In the genomic region with DNA sequence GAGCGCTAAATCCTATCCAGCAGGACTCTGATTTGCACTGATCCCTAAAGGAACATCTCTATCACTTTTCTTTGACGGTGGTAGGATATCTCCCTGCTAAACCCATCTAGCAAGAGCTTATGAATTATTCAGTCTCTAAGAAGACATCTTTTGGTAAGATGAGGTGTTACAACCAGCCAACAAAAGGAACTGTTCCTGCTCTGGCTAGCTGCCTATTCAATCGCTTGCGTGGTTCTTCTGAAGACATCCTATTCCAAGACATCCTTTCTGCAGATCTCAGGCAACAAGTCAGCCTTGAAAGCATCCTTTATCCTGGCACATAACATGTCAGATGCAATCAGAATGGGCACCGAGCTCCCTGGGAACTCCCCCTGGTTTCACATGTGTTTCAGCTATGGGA, we compare ENCODE assay signal across 19 mouse cellular contexts.
DNase-seq lines count a peak whose midpoint lies in the region; ATAC-seq lines count a peak whose summit lies in the region.
"Had no signal": no experiment of that assay in that cellular context is flagged by ENCODE, and none has a peak within 500 bp of the region (broad histone marks: within the 10 kb centered on the region; RNA-seq: fewer than 3 reads in every experiment).

No protein-coding gene starts in this region.

- H3K9me3 ChIP-seq in midbrain, embryonic 14.5 days (ENCODE audit: control insufficient read depth, low read length) = no peaks in the 10 kb centered on the region
- no peaks in the 10 kb centered on the region for H3K9me3 ChIP-seq in midbrain, embryonic 16.5 days (replicated peaks; ENCODE audit: control insufficient read depth, low read length, poor library complexity, severe bottlenecking)
- H3K9me3 ChIP-seq: forebrain, embryonic 15.5 days; heart, embryonic 13.5 days; hindbrain, embryonic 15.5 days had no signal

- no peak overlapping the region for H3K27ac ChIP-seq in midbrain, embryonic 14.5 days (replicated peaks; ENCODE audit: low read depth, low read length)
- no peak overlapping the region for H3K27ac ChIP-seq in midbrain, embryonic 16.5 days (ENCODE audit: low read length)
- H3K27ac ChIP-seq: forebrain, embryonic 15.5 days; heart, adult 2 months; heart, embryonic 13.5 days; hindbrain, embryonic 15.5 days had no signal

- H3K27me3 ChIP-seq in midbrain, embryonic 14.5 days (ENCODE audit: control insufficient read depth, insufficient read depth, low read length) = 0 out of 2 replicates have a peak, but pooled peaks cover 5% of the 10 kb centered on the region
- 0 out of 2 replicates have a peak, but pooled peaks cover 8% of the 10 kb centered on the region for H3K27me3 ChIP-seq in midbrain, embryonic 16.5 days (ENCODE audit: control insufficient read depth, insufficient read depth, low read depth, low read length)
- H3K27me3 ChIP-seq: forebrain, embryonic 15.5 days; heart, embryonic 13.5 days; hindbrain, embryonic 15.5 days had no signal

- H3K36me3 ChIP-seq in midbrain, embryonic 14.5 days (ENCODE audit: control insufficient read depth, insufficient read depth, low read length) = no peaks in the 10 kb centered on the region
- H3K36me3 ChIP-seq in midbrain, embryonic 16.5 days (ENCODE audit: control insufficient read depth, insufficient read depth, low read length) = no peaks in the 10 kb centered on the region
- H3K36me3 ChIP-seq: forebrain, embryonic 15.5 days; G1E; heart, embryonic 13.5 days; hindbrain, embryonic 15.5 days had no signal

- H3K4me1 ChIP-seq in midbrain, embryonic 14.5 days (ENCODE audit: control insufficient read depth, insufficient read depth, low read length) = peaks cover 23% of the 10 kb centered on the region
- peaks cover 17% of the 10 kb centered on the region for H3K4me1 ChIP-seq in midbrain, embryonic 16.5 days (ENCODE audit: control insufficient read depth, insufficient read depth, low read length)

- 0 out of 2 replicates have a peak overlapping the region, but pooled peaks have one; percentile 2 for H3K4me2 ChIP-seq in midbrain, embryonic 14.5 days (ENCODE audit: low read length)
- H3K4me2 ChIP-seq in midbrain, embryonic 16.5 days (ENCODE audit: low read length) = no peak overlapping the region
- H3K4me2 ChIP-seq: forebrain, embryonic 15.5 days; heart, embryonic 13.5 days; hindbrain, embryonic 15.5 days had no signal

- no peak overlapping the region for H3K4me3 ChIP-seq in midbrain, embryonic 14.5 days (replicated peaks; ENCODE audit: low read depth, low read length)
- no peak overlapping the region for H3K4me3 ChIP-seq in midbrain, embryonic 16.5 days (ENCODE audit: low read depth, low read length)
- H3K4me3 ChIP-seq: forebrain, embryonic 15.5 days; heart, adult 2 months; heart, embryonic 13.5 days; hindbrain, embryonic 15.5 days had no signal

- DNase-seq in adrenal gland, adult (ENCODE audit: inconsistent age in 2 of 2, low spot score in 1 of 2) = peak; percentile 18 to 67
- DNase-seq in adrenal gland, postnatal 10 days = no peak
- peak; percentile 20 to 53 for DNase-seq in frontal cortex, postnatal 36 days (ENCODE audit: low spot score in 2 of 2)
- no peak for DNase-seq in frontal cortex, postnatal 25 days (ENCODE audit: low spot score in 2 of 2)
- peak; percentile 43 for DNase-seq in midbrain, embryonic 14.5 days
- no peak for DNase-seq in lung, postnatal 25 days (ENCODE audit: low spot score)
- DNase-seq: adrenal gland, postnatal 14 days; B cell, adult 2 months; cerebellum, adult 2 months; cerebellum, postnatal 10 days; gastrocnemius, postnatal 14 days; heart, adult 2 months; heart, postnatal 36 days had no signal

- no peak; the same call in 1 of the 2 replicates for ATAC-seq in midbrain, embryonic 14.5 days (ENCODE audit: low FRiP score, low TSS enrichment)
- ATAC-seq in midbrain, embryonic 16.5 days = no peak
- ATAC-seq: CD4-positive, CD25-positive, alpha-beta regulatory T cell, adult 4 months; forebrain, embryonic 15.5 days had no signal

- no peak overlapping the region for H3K9ac ChIP-seq in midbrain, embryonic 14.5 days (replicated peaks; ENCODE audit: low read length)
- no peak overlapping the region for H3K9ac ChIP-seq in midbrain, embryonic 16.5 days (ENCODE audit: low read depth, low read length)
- H3K9ac ChIP-seq: forebrain, embryonic 15.5 days; heart, embryonic 13.5 days; hindbrain, embryonic 15.5 days had no signal

- 10% methylated on average over 5 of the region's 5 CpGs for WGBS in midbrain, embryonic 14.5 days
- WGBS in midbrain, embryonic 16.5 days = 33% methylated on average over 5 of the region's 5 CpGs

Comparison
In these comparisons a context has a peak if more than half of its experiments do, and no peak if none do; other contexts are left out.
1. DNase-seq: peak in adrenal gland, adult (2 of 2), frontal cortex, postnatal 36 days (2 of 2) and midbrain, embryonic 14.5 days (single experiment); none in adrenal gland, postnatal 10 days (single experiment), frontal cortex, postnatal 25 days (0 of 2) and lung, postnatal 25 days (single experiment).